Mouse (Mus musculus) lung, adult 2 months (tissue): ENCODE data around the gene Ap1m2.

Experiments used
- CTCF ChIP-seq: fragments of 200-500 bp; IDR thresholded peaks from 2 replicates; pipeline ENCODE4 v1.5.1; 2011; ENCODE audit warnings: mild to moderate bottlenecking, low read length, control low read depth; ENCODE audit not compliant: insufficient read depth
- POLR2A ChIP-seq: fragments of 200-500 bp; IDR thresholded peaks from 2 replicates; pipeline ENCODE4 v1.6.1; 2011; ENCODE audit warnings: low read depth, mild to moderate bottlenecking, control low read depth, low read length, borderline replicate concordance; ENCODE audit errors: extremely low read depth

DNA sequence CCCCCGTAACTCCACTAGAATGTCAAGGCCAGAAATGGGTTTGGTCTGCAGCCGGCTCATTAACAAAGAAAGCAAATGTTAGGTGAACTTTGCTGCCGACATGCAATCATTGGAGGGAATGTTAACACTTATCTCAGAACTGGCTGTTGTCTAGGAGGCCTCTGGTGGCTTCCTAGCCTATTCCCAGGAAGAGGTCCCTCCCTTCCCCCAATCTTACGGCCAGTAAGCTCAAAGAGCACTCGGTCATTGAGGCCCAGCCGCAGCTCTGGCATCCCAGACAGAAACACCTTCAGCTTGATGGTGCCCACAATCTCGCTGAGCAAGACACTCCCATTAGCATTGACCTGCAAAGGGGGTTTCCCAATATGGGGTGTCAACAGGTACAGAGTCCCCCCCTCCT lies 7.1 kb downstream of the Ap1m2 start:
- TF ChIP-seq CTCF (no peak), POLR2A (no peak)
